24 mouse cellular contexts compared by ENCODE assay signal in genomic region chr5:43895931-43896330, GRCm38 (mm10). TPM values are rescaled to one million over a fixed set of nuclear protein-coding genes. Genes with fewer than 3 reads are reported as not detected.
DNase-seq lines count a peak whose midpoint lies in the region; ATAC-seq lines count a peak whose summit lies in the region.
"Had no signal": no experiment of that assay in that cellular context is flagged by ENCODE, and none has a peak within 500 bp of the region (broad histone marks: within the 10 kb centered on the region; RNA-seq: fewer than 3 reads in every experiment).

No protein-coding gene starts in this region.

- peak overlapping the region; percentile 59; the same call in 1 of the 2 replicates for H3K27ac ChIP-seq in forebrain, embryonic 10.5 days
- no peak overlapping the region for H3K27ac ChIP-seq in forebrain, embryonic 15.5 days (replicated peaks)
- H3K27ac ChIP-seq in forebrain, embryonic 14.5 days (ENCODE audit: low read depth, low read length): no peak overlapping the region
- H3K27ac ChIP-seq: hindbrain, embryonic 15.5 days; kidney, postnatal 0 days; layer of hippocampus, adult 2 months; lung, embryonic 15.5 days; midbrain, embryonic 15.5 days had no signal

- no peaks in the 10 kb centered on the region for H3K9me3 ChIP-seq in forebrain, embryonic 10.5 days
- H3K9me3 ChIP-seq in forebrain, embryonic 15.5 days: no peaks in the 10 kb centered on the region
- no peaks in the 10 kb centered on the region for H3K9me3 ChIP-seq in forebrain, embryonic 14.5 days (replicated peaks; ENCODE audit: control insufficient read depth, low read length)
- H3K9me3 ChIP-seq: heart, embryonic 12.5 days; hindbrain, embryonic 15.5 days; lung, embryonic 15.5 days; midbrain, embryonic 15.5 days had no signal

- no peaks in the 10 kb centered on the region for H3K27me3 ChIP-seq in forebrain, embryonic 10.5 days (ENCODE audit: poor library complexity, severe bottlenecking)
- no peaks in the 10 kb centered on the region for H3K27me3 ChIP-seq in forebrain, embryonic 15.5 days
- H3K27me3 ChIP-seq in forebrain, embryonic 14.5 days (replicated peaks; ENCODE audit: control insufficient read depth, insufficient read depth, low read length): no peaks in the 10 kb centered on the region
- H3K27me3 ChIP-seq: heart, embryonic 12.5 days; hindbrain, embryonic 15.5 days; lung, embryonic 15.5 days; midbrain, embryonic 15.5 days had no signal

- no peak overlapping the region for H3K4me2 ChIP-seq in forebrain, embryonic 15.5 days (replicated peaks)
- no peak overlapping the region for H3K4me2 ChIP-seq in forebrain, embryonic 14.5 days (ENCODE audit: low read length)
- H3K4me2 ChIP-seq: heart, embryonic 12.5 days; hindbrain, embryonic 15.5 days; liver, embryonic 11.5 days; lung, embryonic 15.5 days; midbrain, embryonic 15.5 days had no signal

- no peak for ATAC-seq in forebrain, embryonic 15.5 days (replicated peaks)
- ATAC-seq in forebrain, embryonic 14.5 days: no peak
- ATAC-seq: activated CD4-positive, CD25-positive, alpha-beta regulatory T cell, adult 4 months; midbrain, embryonic 15.5 days; Patski had no signal

- peaks cover 6% of the 10 kb centered on the region for H3K4me1 ChIP-seq in forebrain, embryonic 10.5 days
- no peaks in the 10 kb centered on the region for H3K4me1 ChIP-seq in forebrain, embryonic 15.5 days
- H3K4me1 ChIP-seq in forebrain, embryonic 14.5 days (ENCODE audit: control insufficient read depth, insufficient read depth, low read length): no peaks in the 10 kb centered on the region
- H3K4me1 ChIP-seq: heart, embryonic 12.5 days; hindbrain, embryonic 15.5 days; lung, embryonic 15.5 days; midbrain, embryonic 15.5 days had no signal

- no peaks in the 10 kb centered on the region for H3K36me3 ChIP-seq in forebrain, embryonic 10.5 days (replicated peaks)
- H3K36me3 ChIP-seq in forebrain, embryonic 15.5 days: no peaks in the 10 kb centered on the region
- no peaks in the 10 kb centered on the region for H3K36me3 ChIP-seq in forebrain, embryonic 14.5 days (ENCODE audit: control insufficient read depth, insufficient read depth, low read length)
- H3K36me3 ChIP-seq: heart, embryonic 12.5 days; hindbrain, embryonic 15.5 days; lung, embryonic 15.5 days; midbrain, embryonic 15.5 days had no signal

- H3K9ac ChIP-seq in forebrain, embryonic 15.5 days (replicated peaks): no peak overlapping the region
- no peak overlapping the region for H3K9ac ChIP-seq in forebrain, embryonic 14.5 days (ENCODE audit: low read length)
- H3K9ac ChIP-seq: heart, embryonic 12.5 days; hindbrain, embryonic 15.5 days; lung, embryonic 15.5 days; midbrain, embryonic 15.5 days had no signal

- H3K4me3 ChIP-seq in forebrain, embryonic 10.5 days: no peak overlapping the region
- H3K4me3 ChIP-seq in forebrain, embryonic 15.5 days: no peak overlapping the region
- no peak overlapping the region for H3K4me3 ChIP-seq in forebrain, embryonic 14.5 days (ENCODE audit: low read depth, low read length)
- H3K4me3 ChIP-seq: erythroblast, embryonic 14.5 days; heart, embryonic 12.5 days; hindbrain, embryonic 15.5 days; layer of hippocampus, adult 2 months; lung, embryonic 15.5 days; midbrain, embryonic 15.5 days had no signal

- WGBS in forebrain, embryonic 10.5 days: 75% methylated on average over 3 of the region's 3 CpGs
- WGBS in forebrain, embryonic 15.5 days: 94% methylated on average over 3 of the region's 3 CpGs
- WGBS in forebrain, embryonic 14.5 days: 93% methylated on average over 3 of the region's 3 CpGs

- peak; percentile 23 for DNase-seq in forebrain, embryonic 10.5 days (ENCODE audit: extremely low spot score, low spot score)
- peak; percentile 73 for DNase-seq in embryo, embryonic 11 days
- DNase-seq in fibroblast of lung, adult 2 months (ENCODE audit: low read depth): peak; percentile 46
- DNase-seq in mesoderm, embryonic 11.5 days (ENCODE audit: low read depth, low spot score): peak; percentile 67
- no peak for DNase-seq in cerebellum, postnatal 4 days (ENCODE audit: low spot score in 2 of 2)
- no peak for DNase-seq in forebrain, embryonic 14.5 days (ENCODE audit: low spot score)
- DNase-seq in gastrocnemius, adult 8-10 months (ENCODE audit: low spot score in 2 of 2): no peak
- DNase-seq: B cell, adult 2 months; cerebellum, adult 11 months; cerebellum, postnatal 14 days; kidney, adult 11 months; right cerebral cortex, adult 18-20 months; thymus, adult 18-20 months had no signal

RNA-seq across cellular contexts. Expression of gene Gm7879, which starts 17.0 kb away (rescaled TPM):
- polyA plus RNA-seq in forebrain, embryonic 10.5 days (2016; fragmentation: Nextera tagmentation; extraction: Ambion mirVana): 0.63 and 1.1 TPM in 2 replicates
- polyA plus RNA-seq in forebrain, embryonic 15.5 days (2015; fragmentation: Nextera tagmentation; extraction: Ambion mirVana): 0.47 TPM in 1 of 2 replicates, not detected in the other
- polyA plus RNA-seq in forebrain, embryonic 14.5 days (2014; fragmentation: Nextera tagmentation; extraction: Ambion mirVana): 0.41 TPM in 1 of 2 replicates, not detected in the other
- total RNA-seq in gastrocnemius, adult 8-10 months (2022): 1 to 10 TPM; 5.2 to 6.5 (median 5.5) TPM
- polyA plus RNA-seq: heart, embryonic 12.5 days; hindbrain, embryonic 15.5 days; kidney, postnatal 0 days; liver, embryonic 11.5 days; lung, embryonic 15.5 days had no signal

RNA-seq across cellular contexts. Expression of gene Cd38, which starts 27.6 kb away (rescaled TPM):
- 6.7 and 7.0 TPM in 2 replicates for polyA plus RNA-seq in forebrain, embryonic 10.5 days (2016; fragmentation: Nextera tagmentation; extraction: Ambion mirVana)
- polyA plus RNA-seq in forebrain, embryonic 15.5 days (2015; fragmentation: Nextera tagmentation; extraction: Ambion mirVana): 1.6 and 1.8 TPM in 2 replicates
- polyA plus RNA-seq in forebrain, embryonic 14.5 days (2014; fragmentation: Nextera tagmentation; extraction: Ambion mirVana): 2.8 and 2.9 TPM in 2 replicates
- total RNA-seq in gastrocnemius, adult 8-10 months (2022): 1 to 10 TPM; 1.1 to 2.5 (median 1.8) TPM
- polyA plus RNA-seq: erythroblast, embryonic 14.5 days had no signal

Comparison
In these comparisons a context has a peak if more than half of its experiments do, and no peak if none do; other contexts are left out.
1. DNase-seq: peak in forebrain, embryonic 10.5 days (single experiment), embryo, embryonic 11 days (single experiment), fibroblast of lung, adult 2 months (single experiment) and mesoderm, embryonic 11.5 days (single experiment); none in cerebellum, postnatal 4 days (0 of 2), forebrain, embryonic 14.5 days (single experiment) and gastrocnemius, adult 8-10 months (0 of 2).